Mouse (Mus musculus): ENCODE measurements around the gene Larp7.

The Larp7 gene

DNA sequence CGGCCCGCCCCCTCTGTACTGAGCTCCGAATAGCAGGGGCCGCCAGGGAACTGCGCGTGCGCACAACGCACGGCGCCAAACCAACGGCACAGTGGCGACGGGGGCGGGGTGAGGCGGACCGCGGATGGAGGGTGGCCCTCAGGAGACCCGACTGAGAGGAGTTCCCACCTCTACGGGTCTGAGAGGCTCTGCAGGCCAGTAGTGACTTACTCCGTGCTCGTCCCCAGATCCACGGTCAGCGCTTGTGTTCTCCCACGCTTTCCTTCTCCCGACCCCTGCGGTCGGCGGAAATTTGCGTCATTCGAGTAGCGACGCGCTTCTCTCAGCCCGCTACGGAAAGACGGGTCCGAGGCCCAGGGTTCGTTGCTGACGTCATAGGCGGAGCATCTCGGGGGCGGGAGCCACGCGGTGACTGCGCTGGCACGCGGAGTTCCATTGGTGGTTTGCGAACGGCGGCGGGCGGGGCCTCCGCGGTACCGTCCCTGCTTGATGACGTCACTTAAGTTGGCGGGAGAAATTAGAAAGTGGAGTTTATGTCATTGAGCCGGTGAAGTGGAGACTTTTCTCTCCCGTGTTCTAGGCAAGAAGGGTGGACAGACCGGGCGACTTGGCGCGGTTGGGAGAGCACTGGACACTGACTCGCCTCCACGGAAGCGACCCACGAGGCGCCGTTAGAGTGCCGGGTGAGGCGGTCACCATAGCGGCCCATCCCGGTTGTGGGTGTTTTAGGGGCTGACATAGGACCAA lies at the start of gene Larp7, which contains the start of gene Zgrf1:
Gene Larp7 (minus strand): TSS at position 377 of the 747 bp plus-strand sequence.
Gene Zgrf1 (plus strand): TSS at position 517 of the 747 bp plus-strand sequence.
- CTCF ChIA-PET = no interaction called here

DNA sequence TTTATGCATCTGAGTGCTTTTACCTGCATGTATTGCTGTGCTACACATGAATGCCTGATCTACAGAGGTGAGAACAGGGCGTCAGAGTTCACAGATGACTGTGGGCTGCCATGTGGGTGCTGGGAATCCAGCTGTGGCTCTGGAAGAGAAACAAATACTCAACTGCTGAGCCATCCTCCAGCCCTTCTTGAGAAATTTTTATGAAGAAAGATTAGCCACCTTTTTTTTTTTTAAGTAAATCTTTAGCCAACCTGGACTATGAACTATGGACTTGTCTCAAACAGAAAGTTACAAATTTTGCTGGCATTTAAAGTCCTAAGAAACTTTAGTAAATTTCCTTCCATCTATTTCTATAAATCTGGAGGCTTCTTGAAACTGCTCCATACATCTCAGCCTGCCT lies 44.0 kb upstream of the Larp7 start:
- CTCF ChIA-PET = no interaction called here

DNA sequence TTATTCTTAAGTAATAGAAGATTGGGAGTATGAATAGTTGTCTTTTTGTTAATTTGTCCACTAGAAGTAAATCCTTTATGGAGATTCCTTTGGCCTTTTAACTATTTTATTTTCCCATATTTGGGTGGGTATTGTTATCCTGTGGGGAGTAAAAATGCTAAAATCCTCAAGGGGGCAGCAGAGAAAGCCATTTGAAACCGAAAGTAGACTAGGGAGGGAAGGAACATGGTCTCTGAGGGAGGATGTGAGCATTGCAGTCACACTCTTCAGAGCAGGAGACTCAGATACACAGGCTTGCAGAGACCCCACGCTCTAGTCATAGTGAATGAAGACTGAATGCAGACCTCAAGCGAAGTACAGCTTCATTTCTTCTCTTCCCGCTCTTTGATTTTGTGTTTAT lies 19.4 kb upstream of the Larp7 start:
- CTCF ChIA-PET = interaction anchor here (0.7 kb wide), 1 partner anchor 76 kb away, joined by 8 read pairs; no protein-coding TSS in a partner anchor

DNA sequence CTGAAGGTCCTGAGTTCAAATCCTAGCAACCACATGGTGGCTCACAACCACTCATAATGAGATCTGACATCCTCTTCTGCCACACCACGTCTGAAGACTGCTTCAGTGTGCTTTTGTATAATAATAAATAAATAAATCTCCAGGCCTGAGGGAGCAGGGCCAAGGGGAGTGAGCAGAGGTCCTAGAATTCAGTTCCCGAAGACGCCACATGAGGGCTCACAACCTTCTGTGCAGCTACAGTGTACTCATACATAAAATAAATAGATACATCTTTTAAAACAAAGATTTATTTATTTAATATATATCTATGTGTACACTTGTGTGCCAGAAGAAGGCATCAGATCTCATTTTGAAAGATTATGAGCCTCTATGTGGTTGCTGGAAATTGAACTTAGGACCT lies 12.0 kb upstream of the Larp7 start:
- CTCF ChIA-PET = interaction anchor here (0.6 kb wide), 2 partner anchors 9 to 18 kb away, joined by 3 to 4 read pairs; no protein-coding TSS in a partner anchor

DNA sequence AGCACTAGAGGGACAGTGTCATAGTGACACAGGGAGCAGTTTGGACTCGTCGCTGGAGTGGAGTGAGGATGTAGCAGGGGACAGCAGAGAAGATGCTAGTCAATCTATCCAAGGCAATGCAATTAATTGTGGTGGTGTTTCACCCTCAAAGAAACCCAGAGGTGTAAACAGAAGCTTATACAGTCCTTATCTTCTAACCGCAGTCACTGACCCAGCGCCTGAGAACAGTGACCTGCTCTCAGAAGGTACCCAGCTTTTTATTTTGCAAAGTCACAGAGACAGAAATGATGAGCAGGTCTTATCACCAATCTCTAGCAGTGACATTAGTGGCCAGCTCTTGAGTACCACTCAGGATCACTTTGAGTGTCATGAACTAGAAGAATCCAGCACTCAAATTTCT lies 9.8 kb upstream of the Larp7 start:
- CTCF ChIA-PET = interaction anchor here (0.5 kb wide), 1 partner anchor 21 kb away, joined by 5 read pairs; no protein-coding TSS in a partner anchor

DNA sequence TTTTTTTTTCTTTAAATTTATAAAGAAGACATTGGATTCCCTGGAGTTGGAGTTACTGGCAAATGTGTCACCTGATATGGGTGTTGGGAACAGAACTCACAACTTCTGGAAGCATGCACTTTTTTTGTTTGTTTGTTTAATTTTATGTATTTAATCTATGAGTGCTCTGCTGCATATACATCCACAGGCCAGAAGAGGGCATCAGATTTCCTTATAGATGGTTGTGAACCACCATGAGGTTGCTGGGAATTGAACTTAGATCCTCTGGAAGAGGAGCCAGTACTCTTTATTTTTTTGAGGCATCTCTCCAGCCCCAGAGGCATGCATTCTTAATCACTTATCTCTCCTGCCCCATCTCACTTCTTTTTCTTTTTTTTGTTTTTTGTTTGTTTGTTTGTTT lies 5.1 kb upstream of the Larp7 start:
- CTCF ChIA-PET = no interaction called here

DNA sequence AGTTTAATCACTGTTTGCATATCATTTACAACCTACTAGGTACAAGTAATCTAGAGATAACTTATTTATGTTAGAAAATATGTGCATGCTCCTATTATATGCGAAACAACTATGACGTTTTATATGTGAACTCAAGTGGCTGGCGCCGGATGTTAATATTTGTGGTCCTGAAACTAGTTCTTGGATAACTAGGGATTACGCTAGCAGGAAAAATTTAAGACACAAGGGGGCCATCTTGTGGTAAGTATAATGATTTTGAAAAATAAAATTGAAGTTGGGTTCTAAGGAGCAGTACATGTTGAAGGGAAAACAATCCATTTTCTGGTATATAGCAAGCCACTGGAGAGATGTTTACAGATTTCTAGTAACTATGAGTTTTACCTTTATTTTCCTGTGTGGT lies 1.6 kb upstream of the Larp7 start:
- CTCF ChIA-PET = no interaction called here

DNA sequence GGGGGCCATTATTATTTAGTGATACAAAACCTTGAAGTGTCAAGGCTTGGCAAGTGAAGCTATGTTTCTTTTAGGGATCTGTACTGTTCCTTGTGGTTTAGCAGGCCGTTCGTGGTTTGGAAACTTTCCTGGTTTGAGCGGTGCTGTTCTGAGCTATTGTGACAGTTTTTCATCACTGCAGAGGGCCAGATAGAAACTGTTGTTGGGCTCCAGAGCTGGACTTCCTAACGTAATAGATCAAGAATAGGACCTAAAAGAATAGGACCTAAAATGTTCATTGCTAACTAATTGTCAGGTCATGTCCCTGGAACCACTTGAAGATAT lies 533 bp upstream of the Larp7 start:
- CTCF ChIA-PET = interaction anchor here (0.6 kb wide), 1 partner anchor 80 kb away, joined by 3 read pairs; no protein-coding TSS in a partner anchor

DNA sequence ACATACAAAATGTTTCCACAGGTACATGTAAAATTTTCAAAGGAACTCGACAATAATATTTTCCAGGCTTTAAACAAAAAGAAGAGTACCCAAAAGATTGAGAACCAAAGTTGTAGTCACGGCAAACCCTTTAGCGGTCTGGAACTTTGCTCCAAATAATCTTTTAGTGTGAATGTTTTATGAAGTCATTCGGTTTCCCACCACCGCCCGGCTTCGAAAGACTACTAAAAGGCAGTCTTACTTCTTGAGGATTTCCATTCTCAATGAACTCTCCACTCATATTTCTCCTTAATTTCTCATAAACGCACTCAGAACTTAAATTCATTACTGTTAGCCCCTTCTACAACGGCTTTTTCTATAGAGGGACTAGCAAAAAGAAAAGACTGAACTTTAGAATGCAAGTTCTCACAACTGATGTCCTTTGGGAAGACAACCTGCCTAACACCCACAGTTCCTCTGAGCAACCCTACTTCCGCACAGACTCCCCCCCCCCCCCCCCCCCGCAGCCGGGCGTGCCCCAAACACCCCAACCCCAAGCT lies 646 bp downstream of the Larp7 start:
- CTCF ChIA-PET = no interaction called here

DNA sequence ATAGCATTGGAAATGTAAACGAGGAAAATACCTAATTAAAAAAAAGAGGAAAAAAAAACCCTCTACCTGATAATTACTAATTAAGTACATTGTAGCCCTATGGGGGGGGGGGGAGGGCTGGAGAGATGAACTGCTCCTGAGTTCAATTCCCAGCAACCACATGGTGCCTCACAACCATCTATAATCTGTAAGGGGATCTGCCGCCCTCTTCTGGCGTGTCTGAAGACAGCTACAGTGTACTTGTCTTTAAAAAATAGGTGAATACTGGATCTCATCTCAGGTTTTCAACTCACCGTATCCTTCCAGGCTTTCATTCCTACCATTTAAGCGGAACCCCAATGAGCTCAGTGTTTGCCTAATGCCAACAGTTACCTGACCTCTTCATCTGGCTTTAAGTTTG lies 5.3 kb downstream of the Larp7 start:
- CTCF ChIA-PET = interaction anchor here (0.5 kb wide), 1 partner anchor 230 kb away, joined by 4 read pairs; no protein-coding TSS in a partner anchor

DNA sequence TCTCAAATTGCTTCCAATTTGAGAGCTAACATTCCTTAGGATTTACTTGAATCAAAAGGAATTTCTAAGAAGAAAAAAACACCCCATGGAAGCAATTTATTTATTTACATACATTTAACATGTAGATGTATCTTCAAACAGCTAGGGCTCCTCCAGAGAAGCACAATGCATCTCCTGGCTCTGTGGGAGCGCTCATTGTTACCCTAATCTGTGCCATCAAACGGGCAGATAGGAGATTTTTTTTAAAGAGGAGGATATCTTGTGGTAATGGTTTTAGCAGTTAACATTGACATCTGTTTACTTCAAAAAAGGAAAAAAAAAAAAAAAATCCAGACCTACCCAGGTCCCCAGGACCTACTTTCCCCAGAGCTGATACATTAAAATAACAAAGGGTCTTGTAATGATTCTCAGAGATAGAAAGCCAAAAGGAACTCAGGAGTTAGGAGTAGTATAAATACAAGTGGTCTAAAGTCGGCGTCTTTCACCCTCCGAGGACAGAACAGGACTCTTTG lies 8.5 kb downstream of the Larp7 start:
- CTCF ChIA-PET = no interaction called here

DNA sequence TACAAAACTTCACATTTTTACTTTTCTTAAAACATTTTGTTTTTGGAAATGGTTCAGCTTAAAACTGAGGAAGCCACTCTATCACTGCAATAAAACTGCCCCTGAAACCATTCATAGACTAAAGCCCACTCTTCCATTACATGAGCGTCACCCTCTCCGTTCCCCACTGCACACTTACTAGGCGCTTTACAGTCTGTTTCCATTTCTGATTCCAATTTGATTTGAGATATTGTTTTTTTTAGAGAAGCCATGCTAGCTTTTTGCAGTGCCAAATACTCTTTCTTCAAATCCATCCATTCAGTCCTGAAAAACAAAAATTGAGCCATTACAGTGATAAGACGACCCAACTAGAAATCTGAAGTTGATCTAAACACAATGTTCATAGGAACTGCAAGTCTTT lies 9.2 kb downstream of the Larp7 start:
- CTCF ChIA-PET = no interaction called here

DNA sequence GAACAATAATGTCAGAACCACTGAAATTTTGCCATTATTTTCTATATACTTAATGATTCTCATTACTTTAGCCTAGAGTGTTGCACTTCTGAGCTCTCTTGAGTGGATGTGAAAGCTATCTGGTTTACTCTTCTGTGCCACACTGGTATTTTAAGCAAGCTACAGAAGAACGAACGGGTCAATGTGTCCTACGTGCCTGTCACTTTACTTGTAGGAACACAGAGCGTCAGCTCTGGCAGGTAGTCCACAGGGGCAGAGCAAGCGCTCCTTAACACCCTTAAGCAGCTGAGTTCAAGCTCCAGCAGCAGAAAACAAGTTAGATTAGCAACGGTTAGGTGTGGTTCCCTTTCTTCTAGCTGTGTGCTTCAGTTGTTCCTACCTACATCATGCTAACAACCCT lies 14.0 kb downstream of the Larp7 start:
- CTCF ChIA-PET = interaction anchor here (0.5 kb wide), 1 partner anchor 169 kb away, joined by 4 read pairs; no protein-coding TSS in a partner anchor

DNA sequence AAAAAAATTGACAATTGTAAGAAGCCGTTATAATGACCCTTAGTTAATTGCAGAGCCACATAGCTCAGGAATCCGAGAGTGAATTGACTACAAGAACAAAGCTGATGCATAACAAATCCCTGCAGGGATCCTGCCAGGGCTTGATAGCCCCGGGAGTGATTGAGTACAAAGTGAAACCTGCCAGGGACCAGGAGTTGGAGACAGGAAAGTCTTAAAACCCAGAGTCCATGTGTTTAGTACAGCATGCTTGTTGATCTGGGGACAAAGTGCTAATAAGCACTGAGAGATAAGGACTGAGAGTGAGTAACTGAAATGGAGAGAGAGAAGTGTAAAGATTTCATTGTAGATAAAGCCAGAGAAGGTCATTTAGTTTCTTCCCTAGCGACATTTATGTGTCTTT lies 22.9 kb downstream of the Larp7 start:
- CTCF ChIA-PET = no interaction called here

DNA sequence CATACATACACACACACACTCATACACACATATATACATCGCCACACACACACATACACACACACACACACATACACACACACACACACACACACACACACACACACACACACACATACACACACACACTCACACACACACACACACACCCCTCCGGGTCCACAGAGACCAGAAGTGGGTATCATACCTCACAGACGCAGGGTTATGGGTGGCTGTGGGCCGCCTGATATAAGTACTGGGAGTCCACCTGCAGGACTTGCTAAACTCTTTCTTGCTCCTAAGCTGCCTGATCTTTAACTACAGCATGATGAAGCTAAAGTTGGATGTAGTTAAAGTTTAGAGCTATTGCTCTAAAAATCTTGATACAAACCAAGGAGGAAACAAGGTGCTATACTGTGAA lies 23.3 kb downstream of the Larp7 start:
- CTCF ChIA-PET = no interaction called here

DNA sequence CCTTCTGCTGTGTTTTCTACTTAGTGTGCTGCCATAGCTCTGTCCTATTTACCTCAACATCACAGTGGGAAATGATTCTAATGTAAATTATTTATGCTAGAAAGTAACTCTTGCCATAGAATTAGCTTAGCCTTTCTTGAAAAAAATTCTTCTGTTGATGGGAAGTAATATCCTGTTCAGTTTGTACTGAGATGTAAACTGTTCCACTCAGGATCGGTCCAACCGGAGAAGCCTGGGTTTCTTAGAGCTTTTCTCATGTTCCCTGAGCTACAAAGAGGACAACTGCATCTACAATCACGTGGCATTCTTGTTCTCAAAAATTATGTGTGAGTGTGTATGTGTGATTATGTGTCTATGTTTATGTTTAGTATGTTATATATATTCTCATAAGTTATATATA lies 23.9 kb downstream of the Larp7 start:
- CTCF ChIA-PET = no interaction called here

DNA sequence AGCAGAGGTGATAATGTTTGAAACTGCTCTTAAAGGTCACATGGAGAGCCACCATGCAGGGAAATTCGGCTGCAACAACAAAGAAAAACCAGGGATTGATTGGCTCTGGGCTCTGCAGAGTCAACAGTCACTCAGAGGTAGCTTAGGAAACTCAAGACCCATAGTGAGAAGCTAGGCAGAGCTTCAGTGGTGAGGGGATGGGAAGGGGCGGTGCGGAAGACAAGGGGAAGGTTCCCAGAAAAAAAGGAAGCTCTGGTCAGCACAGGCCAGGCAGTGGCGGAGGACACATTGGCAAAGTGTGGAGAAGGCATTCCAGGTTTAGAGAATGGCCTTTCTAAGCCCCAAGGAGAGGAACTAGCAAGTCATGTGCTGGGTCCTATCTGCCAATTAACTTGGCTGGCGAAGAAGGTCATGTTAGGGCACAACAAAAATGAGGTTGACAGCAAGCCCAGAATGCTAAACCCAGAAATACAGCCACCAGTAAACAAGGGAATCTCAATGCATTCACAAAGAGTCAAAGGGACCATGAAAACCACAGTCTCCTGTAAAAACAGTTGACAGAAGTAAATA lies 25.6 kb downstream of the Larp7 start:
- CTCF ChIA-PET = no interaction called here

DNA sequence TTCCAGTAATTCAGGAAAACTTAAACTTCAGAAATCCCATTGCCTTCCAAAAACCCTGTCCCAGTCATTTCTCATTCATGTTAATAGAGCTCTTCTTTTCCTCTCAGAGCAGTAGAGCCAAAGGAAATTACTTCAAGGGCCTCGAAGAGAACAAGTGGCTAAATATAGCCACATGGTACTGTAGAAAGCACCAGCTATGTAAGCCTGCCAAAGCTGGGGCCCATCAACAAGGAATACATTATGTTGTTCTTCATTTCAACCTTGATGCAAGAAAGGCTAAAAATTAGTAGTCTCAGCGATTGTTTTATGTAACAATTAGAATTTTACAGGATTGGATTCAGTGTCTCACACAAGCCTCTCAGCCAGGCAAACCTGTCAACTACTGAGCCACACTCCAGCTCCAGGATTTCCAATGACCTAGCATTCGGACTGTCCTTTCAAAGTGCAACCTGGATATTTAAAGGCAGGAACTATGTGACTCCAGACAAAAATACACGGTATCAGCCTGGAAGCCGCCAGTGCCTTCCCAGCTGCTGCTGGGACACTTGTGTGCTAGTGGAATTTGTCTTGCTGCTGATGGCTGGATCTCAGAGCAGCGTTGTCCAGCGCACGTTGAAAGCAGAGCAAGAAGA lies 27.8 kb downstream of the Larp7 start:
- CTCF ChIA-PET = no interaction called here

DNA sequence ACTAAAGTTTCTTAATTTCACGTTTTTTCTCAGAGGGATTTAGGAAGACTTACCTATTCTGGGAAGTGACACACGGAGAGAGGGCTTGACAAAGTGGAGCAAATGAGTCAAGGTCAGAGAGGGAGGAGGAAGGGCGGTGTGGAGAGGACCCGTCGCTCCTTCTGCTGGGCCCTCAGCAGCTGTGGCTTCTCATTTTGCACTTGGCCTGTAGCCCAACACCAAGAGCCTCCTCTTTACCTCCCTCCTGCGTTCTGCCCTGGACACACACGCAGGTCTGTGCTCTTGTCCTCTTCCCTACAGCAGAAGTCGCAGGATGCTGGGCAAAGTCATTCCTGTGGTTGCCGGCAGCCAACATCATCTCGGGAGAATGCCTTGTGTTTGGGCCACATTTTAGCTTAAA lies 32.0 kb downstream of the Larp7 start:
- CTCF ChIA-PET = no interaction called here

DNA sequence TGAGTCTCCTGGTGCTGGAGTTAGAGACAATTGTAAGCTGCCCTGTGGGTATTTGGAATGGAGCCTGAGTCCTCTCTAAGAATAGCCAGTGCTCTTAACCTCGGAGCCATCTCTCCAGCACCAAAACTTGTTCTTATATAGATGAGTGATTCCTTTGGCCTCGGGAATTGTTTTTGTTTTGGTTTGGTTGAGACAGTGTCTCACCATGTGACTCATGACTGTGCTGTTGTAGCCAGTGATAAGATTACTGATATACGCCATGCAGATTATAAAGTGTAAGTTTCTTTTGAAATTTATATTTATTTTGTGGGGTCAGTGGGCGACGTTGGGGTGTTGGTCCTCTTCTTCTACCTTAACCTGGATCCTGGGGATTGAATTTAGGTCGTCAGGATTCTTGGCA lies 32.8 kb downstream of the Larp7 start:
- CTCF ChIA-PET = no interaction called here

DNA sequence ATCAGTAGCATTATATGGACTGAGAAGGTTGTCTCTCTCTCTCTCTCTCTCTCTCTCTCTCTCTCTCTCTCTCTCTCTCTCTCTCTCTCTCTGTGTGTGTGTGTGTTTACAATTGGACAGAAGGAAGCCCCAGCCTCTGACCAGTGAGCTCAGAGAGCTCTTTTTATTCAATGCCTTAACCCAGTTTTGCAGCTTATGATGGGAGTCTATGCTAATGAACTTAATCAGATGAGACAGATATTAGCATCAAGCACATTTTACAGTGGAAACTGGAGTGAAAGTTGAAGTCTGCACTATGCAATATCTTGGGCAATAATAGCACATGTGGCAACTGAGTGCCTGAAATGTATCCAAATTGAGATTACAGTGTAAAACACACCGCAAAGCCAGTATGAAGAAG lies 37.9 kb downstream of the Larp7 start:
- CTCF ChIA-PET = no interaction called here

DNA sequence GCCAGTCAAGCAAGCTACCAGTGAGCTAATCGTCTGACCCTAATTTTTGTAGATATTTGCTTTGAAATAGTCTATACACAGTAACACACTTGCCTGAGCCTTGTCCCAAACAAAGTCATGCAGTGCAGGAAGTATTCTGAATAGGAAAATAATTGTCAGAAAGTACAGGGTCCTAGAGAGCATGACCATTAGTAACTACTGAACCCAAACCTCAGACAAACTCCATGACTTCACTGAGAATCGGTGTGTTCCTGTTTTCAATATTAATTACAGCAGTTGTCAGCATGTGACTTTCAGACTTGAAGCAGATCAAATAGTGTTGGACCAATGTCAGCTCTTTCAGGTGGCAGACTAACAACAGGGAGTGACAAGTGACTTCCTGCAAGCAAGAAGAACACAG lies 39.5 kb downstream of the Larp7 start:
- CTCF ChIA-PET = no interaction called here

Measured in spleen, embryonic (tissue).